ENCODE assay signal across 14 mouse cellular contexts in genomic region chr5:89128210-89128609, GRCm38 (mm10).
"Had no signal": no experiment of that assay in that cellular context is flagged by ENCODE, and none has a peak within 500 bp of the region (broad histone marks: within the 10 kb centered on the region; RNA-seq: fewer than 3 reads in every experiment).

No protein-coding gene starts in this region.

- DNase-seq: lung, adult 2 months; lung, postnatal 14 days; lung, postnatal 36 days; right cerebral cortex, postnatal 14 days; thymus, adult 2 months; thymus, postnatal 25 days; thymus, postnatal 4 days had no signal

- H3K27me3 ChIP-seq: liver, embryonic 12.5 days; lung, embryonic 15.5 days; midbrain, embryonic 13.5 days; midbrain, embryonic 15.5 days; neural tube, embryonic 12.5 days; stomach, embryonic 15.5 days had no signal

- H3K4me3 ChIP-seq: liver, embryonic 12.5 days; lung, embryonic 15.5 days; midbrain, embryonic 13.5 days; midbrain, embryonic 15.5 days; neural tube, embryonic 12.5 days; stomach, embryonic 15.5 days had no signal

- ATAC-seq: liver, embryonic 12.5 days; lung, postnatal 0 days; midbrain, embryonic 13.5 days; midbrain, embryonic 15.5 days had no signal

- H3K4me1 ChIP-seq: liver, embryonic 12.5 days; midbrain, embryonic 13.5 days; midbrain, embryonic 15.5 days; neural tube, embryonic 12.5 days; stomach, embryonic 15.5 days had no signal

- H3K36me3 ChIP-seq: liver, embryonic 12.5 days; lung, embryonic 15.5 days; midbrain, embryonic 13.5 days; midbrain, embryonic 15.5 days; neural tube, embryonic 12.5 days; stomach, embryonic 15.5 days had no signal

- H3K9me3 ChIP-seq: liver, embryonic 12.5 days; lung, embryonic 15.5 days; midbrain, embryonic 13.5 days; midbrain, embryonic 15.5 days; neural tube, embryonic 12.5 days; stomach, embryonic 15.5 days had no signal
